Mouse (Mus musculus) intestine, embryonic 14.5 days (tissue): ENCODE results near the gene Trappc3l. TPM values are rescaled to one million over a fixed set of nuclear protein-coding genes. Genes with fewer than 3 reads are reported as not detected.
"Not testable (repeated sequence)": the region's sequence is repeated elsewhere in the genome, so short reads cannot be mapped to it uniquely, and the experiment has no call there.

Experiments used
- ATAC-seq: fragments of 200-750 bp; cut with Nextera tagmentation; replicated peaks from 2 replicates; pipeline ENCODE4 v1.8.0; 2017; ENCODE audit warnings: low read depth, moderate number of reproducible peaks, moderate TSS enrichment, moderate library complexity; ENCODE audit not compliant: low FRiP score, low TSS enrichment
- DNase-seq: peaks from one replicate; pipeline ENCODE4 v3.0.0-alpha.2; 2018; ENCODE audit warnings: low spot score
- H3K27ac ChIP-seq: fragments of 300-500 bp; sonication (generic); 2 replicates; pipeline ENCODE4 v1.5.1; 2014; ENCODE audit warnings: low read depth, mild to moderate bottlenecking, control low read depth
- H3K27me3 ChIP-seq: fragments of 300-500 bp; sonication (generic); replicated peaks from 2 replicates; pipeline ENCODE4 v1.6.1; 2014; ENCODE audit warnings: low read length, control low read depth; ENCODE audit not compliant: control insufficient read depth, insufficient read depth
- H3K36me3 ChIP-seq: fragments of 300-500 bp; sonication (generic); 2 replicates; pipeline ENCODE4 v1.6.1; 2014; ENCODE audit warnings: low read length, control low read depth; ENCODE audit not compliant: control insufficient read depth, insufficient read depth
- H3K4me1 ChIP-seq: fragments of 300-500 bp; sonication (generic); replicated peaks from 2 replicates; pipeline ENCODE4 v1.6.1; 2014; ENCODE audit warnings: low read length, control low read depth, mixed read lengths; ENCODE audit not compliant: control insufficient read depth, insufficient read depth
- H3K4me2 ChIP-seq: fragments of 300-500 bp; sonication (generic); 2 replicates; pipeline ENCODE4 v1.6.1; 2014; ENCODE audit warnings: low read length
- H3K4me3 ChIP-seq: fragments of 300-500 bp; sonication (generic); 2 replicates; pipeline ENCODE4 v1.5.1; 2014; ENCODE audit warnings: low read depth, low read length, control low read depth, mixed read lengths
- H3K9ac ChIP-seq: fragments of 300-500 bp; sonication (generic); 2 replicates; pipeline ENCODE4 v1.6.1; 2014; ENCODE audit warnings: mild to moderate bottlenecking, low read length
- H3K9me3 ChIP-seq: fragments of 300-500 bp; sonication (generic); 2 replicates; pipeline ENCODE4 v1.6.1; 2016; ENCODE audit warnings: low read length, control low read depth; ENCODE audit not compliant: control insufficient read depth
- WGBS: fragments of 180-500 bp; shearing (Covaris S2); extraction: QIAGEN DNeasy Blood & Tissue Kit; methylation state at CpG from one replicate; pipeline ENCODE4 v1.1.7; 2014; 5-methylcytosine and 5-hydroxymethylcytosine counted together
- polyA plus RNA-seq: library from polyadenylated mRNA; unstranded; fragments of >200 nt; fragmentation: Nextera tagmentation; extraction: Ambion mirVana; gene quantifications from 2 replicates; pipeline ENCODE4 v1.2.1, GENCODE M21; 2014

Gene Trappc3l
- polyA plus RNA-seq, result not detected in 2 replicates

DNA sequence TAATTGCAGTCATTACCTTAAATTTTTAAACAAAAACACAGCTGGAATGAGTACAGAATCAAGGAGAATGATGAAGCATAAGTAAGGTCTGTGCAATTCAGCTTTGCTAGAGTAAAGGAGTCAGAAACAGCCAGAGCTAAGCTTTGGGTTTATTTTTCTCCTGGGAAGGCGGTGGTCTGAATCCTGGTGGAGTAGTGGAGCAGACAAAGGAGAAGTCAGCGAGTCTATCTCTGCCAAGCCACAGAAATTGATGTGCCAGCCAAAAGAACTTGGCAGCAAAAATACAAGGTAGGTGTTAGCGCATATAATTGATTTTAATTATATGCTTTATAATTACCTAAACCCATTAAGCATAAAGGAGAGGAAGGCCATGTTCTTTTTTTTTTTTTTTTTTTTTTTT lies at the start of gene Trappc3l:
TSS of gene Trappc3l (plus strand) at position 197 of the 400 bp plus-strand sequence.
- DNase-seq, result no peak
- Histone ChIP-seq H3K9me3 (no peaks in the 10 kb centered on the region), H3K27me3 (no peaks in the 10 kb centered on the region), H3K36me3 (no peaks in the 10 kb centered on the region), H3K4me3 (no peak within 1 kb of the TSS), H3K27ac (no peak within 1 kb of the TSS), H3K9ac (no peak within 1 kb of the TSS), H3K4me2 (no peak within 1 kb of the TSS), H3K4me1 (no peaks in the 10 kb centered on the region)
- ATAC-seq, result no peak
- 82% methylated on average over 3 of the region's 3 CpGs for whole genome bisulfite sequencing

- peaks cover 87% of the 10 kb centered on the region for H3K36me3 ChIP-seq
- WGBS, result 94% methylated on average over 6 of the region's 8 CpGs
These were observed 40.7 kb upstream of the Trappc3l start for GRCm38 (mm10) chr10:33996686-33997085.

GRCm38 (mm10) chr10:33998397-33998796 lies 39.0 kb upstream of the Trappc3l start:
- Histone ChIP-seq H3K4me3 (no peak overlapping the region), H3K27ac (no peak overlapping the region), H3K27me3 (no peaks in the 10 kb centered on the region), H3K36me3 (peaks cover 87% of the 10 kb centered on the region), H3K4me1 (no peaks in the 10 kb centered on the region), H3K4me2 (no peak overlapping the region), H3K9ac (no peak overlapping the region), H3K9me3 (no peaks in the 10 kb centered on the region)
- ATAC-seq, result no peak
- no peak for DNase-seq

More at GRCm38 (mm10) chr10:33996686-33997085, 40.7 kb upstream of the Trappc3l start:
- H3K4me1 ChIP-seq, ATAC-seq, H3K9me3 ChIP-seq, H3K4me3 ChIP-seq, H3K9ac ChIP-seq, DNase-seq, H3K4me2 ChIP-seq, H3K27me3 ChIP-seq, H3K27ac ChIP-seq: not testable (repeated sequence)

- Histone ChIP-seq H3K27ac (no peak overlapping the region), H3K9me3 (no peaks in the 10 kb centered on the region), H3K36me3 (peaks cover 19% of the 10 kb centered on the region; the same call in 1 of the 2 replicates), H3K27me3 (no peaks in the 10 kb centered on the region), H3K4me1 (no peaks in the 10 kb centered on the region), H3K9ac (no peak overlapping the region), H3K4me3 (no peak overlapping the region), H3K4me2 (no peak overlapping the region)
- 95% methylated on average over 4 of the region's 4 CpGs for WGBS
- DNase-seq (no peak), ATAC-seq (no peak)
These were observed 24.8 kb upstream of the Trappc3l start for GRCm38 (mm10) chr10:34012581-34012980.

- no peaks in the 10 kb centered on the region for H3K9me3 ChIP-seq
- DNase-seq (no peak), ATAC-seq (no peak)
- WGBS, result 88% methylated on average over 2 of the region's 2 CpGs
- H3K4me3 ChIP-seq, result no peak overlapping the region
- H3K36me3 ChIP-seq, result peaks cover 14% of the 10 kb centered on the region; the same call in 1 of the 2 replicates
- H3K9ac ChIP-seq, result no peak overlapping the region
- H3K4me2 ChIP-seq, result no peak overlapping the region
- no peaks in the 10 kb centered on the region for H3K27me3 ChIP-seq
- peaks cover 3% of the 10 kb centered on the region for H3K4me1 ChIP-seq
- no peak overlapping the region for H3K27ac ChIP-seq
These were observed 24.2 kb upstream of the Trappc3l start for GRCm38 (mm10) chr10:34013241-34013640.

DNA sequence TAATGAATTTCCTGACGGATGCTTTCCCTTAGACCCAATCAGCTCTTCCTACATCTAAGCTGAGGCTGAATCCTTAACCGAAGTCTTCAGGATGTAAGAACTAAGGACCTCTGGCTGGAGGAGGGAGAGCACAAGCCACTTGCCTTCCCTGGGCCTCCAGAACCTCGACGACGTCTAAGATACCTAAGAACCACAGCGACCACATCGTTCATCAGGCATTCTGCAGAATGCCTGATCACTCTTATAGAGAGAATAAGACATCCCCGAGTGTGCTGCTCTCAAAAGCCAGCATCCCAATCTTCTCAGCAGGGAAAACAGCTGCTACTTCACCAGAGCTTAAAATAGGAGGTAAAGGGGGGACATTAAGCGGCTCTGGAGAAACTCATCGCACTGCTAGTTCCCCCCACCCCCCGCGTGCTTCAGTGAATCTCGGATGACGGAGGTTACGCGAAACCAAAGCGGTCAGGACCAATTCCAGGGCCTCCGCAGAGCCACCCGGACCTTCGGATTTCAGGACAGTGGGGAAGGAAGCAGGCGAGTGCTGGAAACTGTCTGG lies 18.6 kb upstream of the Trappc3l start:
- H3K9me3 ChIP-seq, result no peaks in the 10 kb centered on the region
- H3K27ac ChIP-seq, result peak overlapping the region; percentile 92
- no peak for ATAC-seq
- H3K4me1 ChIP-seq, result peaks cover 10% of the 10 kb centered on the region
- 0% methylated on average over 21 of the region's 21 CpGs for WGBS
- H3K9ac ChIP-seq, result peak overlapping the region; percentile 91
- H3K4me3 ChIP-seq, result peak overlapping the region; percentile 67
- H3K4me2 ChIP-seq, result peak overlapping the region; percentile 85
- 0 out of 2 replicates have a peak, but pooled peaks cover 4% of the 10 kb centered on the region for H3K36me3 ChIP-seq
- no peak for DNase-seq
- H3K27me3 ChIP-seq, result no peaks in the 10 kb centered on the region

DNA sequence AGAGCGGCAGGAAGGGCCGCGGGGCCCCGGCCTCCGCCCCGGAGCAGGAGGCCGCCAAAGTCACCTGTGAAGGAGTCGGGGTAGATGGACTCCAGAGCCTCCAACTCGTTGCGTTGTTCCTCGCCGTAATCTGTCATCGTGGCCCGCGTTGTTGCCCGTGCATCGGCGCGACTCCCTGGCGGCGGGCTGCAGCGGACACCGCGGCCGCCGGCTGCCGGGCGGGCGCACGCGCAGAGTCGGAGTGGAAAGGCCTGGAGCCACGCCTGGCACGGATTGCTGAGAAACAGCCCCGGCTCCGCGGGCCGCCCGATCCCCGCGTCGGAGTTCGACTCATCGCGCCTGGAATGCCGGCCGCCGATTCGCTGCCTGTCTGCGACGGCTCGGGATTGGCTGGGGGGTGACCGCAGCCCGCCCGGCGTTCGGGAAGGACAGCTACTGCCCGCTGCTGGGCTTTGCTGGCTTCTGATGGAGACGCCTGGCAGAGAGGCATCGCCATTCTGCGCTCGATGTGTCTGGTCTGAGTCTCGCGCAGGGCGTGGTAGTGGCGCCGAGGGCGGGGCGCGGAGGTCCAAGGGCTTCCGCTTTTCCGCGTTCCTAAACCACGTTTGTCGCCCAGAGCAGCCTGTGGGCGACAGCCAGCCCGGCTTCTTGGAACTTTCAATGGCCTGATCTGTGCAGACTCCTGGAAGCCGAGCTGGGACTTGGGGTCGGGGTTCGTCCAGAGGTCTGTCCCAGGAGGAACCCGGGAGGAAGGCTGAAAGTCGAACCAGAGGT lies 17.9 kb upstream of the Trappc3l start, which contains the start of gene Rwdd1:
TSS of gene Rwdd1 (minus strand) at position 323 of the 774 bp plus-strand sequence.
- no peaks in the 10 kb centered on the region for H3K27me3 ChIP-seq
- H3K9me3 ChIP-seq, result no peaks in the 10 kb centered on the region
- peak within 1 kb of the TSS; percentile 92 for H3K27ac ChIP-seq
- DNase-seq (peak; percentile 95), ATAC-seq (peak; percentile 100)
- peaks cover 10% of the 10 kb centered on the region for H3K4me1 ChIP-seq
- H3K4me2 ChIP-seq, result peak within 1 kb of the TSS; percentile 85
- no peaks in the 10 kb centered on the region for H3K36me3 ChIP-seq
- H3K9ac ChIP-seq, result peak within 1 kb of the TSS; percentile 91
- peak within 1 kb of the TSS; percentile 67 for H3K4me3 ChIP-seq
- WGBS, result under 1% methylated on average over 82 of the region's 82 CpGs

GRCm38 (mm10) chr10:34030322-34030721 lies 7.1 kb upstream of the Trappc3l start:
- no peak for DNase-seq
- Histone ChIP-seq H3K4me2 (no peak overlapping the region), H3K4me1 (no peaks in the 10 kb centered on the region), H3K27me3 (no peaks in the 10 kb centered on the region), H3K36me3 (no peaks in the 10 kb centered on the region), H3K4me3 (no peak overlapping the region), H3K9ac (no peak overlapping the region), H3K27ac (no peak overlapping the region), H3K9me3 (no peaks in the 10 kb centered on the region)
- WGBS, result 66% methylated on average over 5 of the region's 5 CpGs
- ATAC-seq, result no peak
